8 mouse cellular contexts compared by ENCODE assay signal in genomic region chr16:18288166-18288565, GRCm38 (mm10). TPM values are rescaled to one million over a fixed set of nuclear protein-coding genes. Genes with fewer than 3 reads are reported as not detected.
DNase-seq lines count a peak whose midpoint lies in the region; ATAC-seq lines count a peak whose summit lies in the region.

No protein-coding gene starts in this region.

- 0% methylated on average over 4 of the region's 4 CpGs for WGBS in intestine, embryonic 16.5 days

- no peaks in the 10 kb centered on the region for H3K27me3 ChIP-seq in intestine, embryonic 16.5 days (replicated peaks; ENCODE audit: control insufficient read depth, insufficient read depth, low read length)

- peak overlapping the region; percentile 97 for H3K4me3 ChIP-seq in intestine, embryonic 16.5 days (ENCODE audit: low read length)

- DNase-seq in kidney, postnatal 10 days: peak; percentile 11
- DNase-seq in kidney, adult 8-10 months: no peak
- DNase-seq in R1 (ENCODE audit: low read depth, low spot score): peak; percentile 28
- peak; percentile 28 for DNase-seq in naive thymus-derived CD4-positive, alpha-beta T cell, adult 2 months (ENCODE audit: low read depth)
- no peak for DNase-seq in gastrocnemius, adult 18-20 months (ENCODE audit: low spot score)

- no peak overlapping the region for H3K27ac ChIP-seq in intestine, embryonic 16.5 days (ENCODE audit: low read length)

- no peaks in the 10 kb centered on the region for H3K9me3 ChIP-seq in intestine, embryonic 16.5 days (ENCODE audit: control insufficient read depth, low read length)

- peaks cover 22% of the 10 kb centered on the region for H3K4me1 ChIP-seq in intestine, embryonic 16.5 days (ENCODE audit: control insufficient read depth, insufficient read depth, low read length)

- H3K4me2 ChIP-seq in intestine, embryonic 16.5 days (ENCODE audit: low read depth, low read length): peak overlapping the region; percentile 85

- H3K36me3 ChIP-seq in intestine, embryonic 16.5 days (ENCODE audit: control insufficient read depth, insufficient read depth, low read length): peaks cover 12% of the 10 kb centered on the region

- 0 out of 2 replicates have a peak, but pooled peaks have one; percentile 6 for ATAC-seq in erythroblast, adult 5-6 weeks (replicated peaks; ENCODE audit: low FRiP score, poor library complexity, severe bottlenecking)
- ATAC-seq in intestine, embryonic 16.5 days: no peak
- ATAC-seq in monocyte, adult 5-6 weeks (replicated peaks; ENCODE audit: insufficient number of reproducible peaks, low FRiP score, low TSS enrichment, poor library complexity, severe bottlenecking): no peak

- peak overlapping the region; percentile 96 for H3K9ac ChIP-seq in intestine, embryonic 16.5 days (ENCODE audit: low read depth, low read length)

RNA-seq across cellular contexts. Expression of gene Dgcr8, which starts 0.9 kb away (rescaled TPM):
- total RNA-seq in erythroblast, adult 5-6 weeks (2015; ENCODE audit: low replicate concordance): 16.3 and 30.2 TPM in 2 replicates
- total RNA-seq in erythroblast, adult 5-6 weeks (2017; ENCODE audit: low replicate concordance): 38.3 and 46.7 TPM in 2 replicates
- 17.0 and 18.9 TPM in 2 replicates for polyA plus RNA-seq in intestine, embryonic 16.5 days (2015; fragmentation: Nextera tagmentation; extraction: Ambion mirVana)
- 33.6 to 45.3 TPM (median 37.4 TPM) in 3 replicates for total RNA-seq in monocyte, adult 5-6 weeks (2017)
- 10 to 100 TPM; 11.2 to 11.8 TPM for total RNA-seq in gastrocnemius, adult 18-20 months (2021)

RNA-seq across cellular contexts. Expression of gene Gm49776, which starts 30.0 kb away (rescaled TPM):
- not detected in 2 replicates for total RNA-seq in erythroblast, adult 5-6 weeks (2015; ENCODE audit: low replicate concordance)
- not detected in 2 replicates for total RNA-seq in erythroblast, adult 5-6 weeks (2017; ENCODE audit: low replicate concordance)
- 1.7 TPM in 1 of 2 replicates, not detected in the other for polyA plus RNA-seq in intestine, embryonic 16.5 days (2015; fragmentation: Nextera tagmentation; extraction: Ambion mirVana)
- total RNA-seq in monocyte, adult 5-6 weeks (2017): 4.2 TPM in 1 of 3 replicates, not detected in the others
- not detected for total RNA-seq in gastrocnemius, adult 18-20 months (2021)

RNA-seq across cellular contexts. Expression of gene Ranbp1, which starts 39.6 kb away (rescaled TPM):
- 74.6 and 96.3 TPM in 2 replicates for total RNA-seq in erythroblast, adult 5-6 weeks (2015; ENCODE audit: low replicate concordance)
- 83.7 and 90.7 TPM in 2 replicates for total RNA-seq in erythroblast, adult 5-6 weeks (2017; ENCODE audit: low replicate concordance)
- polyA plus RNA-seq in intestine, embryonic 16.5 days (2015; fragmentation: Nextera tagmentation; extraction: Ambion mirVana): 419 and 484 TPM in 2 replicates
- 90.8 to 134 TPM (median 92.1 TPM) in 3 replicates for total RNA-seq in monocyte, adult 5-6 weeks (2017)
- 10 to 100 TPM; 20.0 to 26.0 TPM for total RNA-seq in gastrocnemius, adult 18-20 months (2021)

RNA-seq across cellular contexts. Expression of gene Trmt2a, which starts 39.7 kb away (rescaled TPM):
- total RNA-seq in erythroblast, adult 5-6 weeks (2015; ENCODE audit: low replicate concordance): 20.9 and 48.0 TPM in 2 replicates
- total RNA-seq in erythroblast, adult 5-6 weeks (2017; ENCODE audit: low replicate concordance): 16.4 and 19.1 TPM in 2 replicates
- 90.8 and 107 TPM in 2 replicates for polyA plus RNA-seq in intestine, embryonic 16.5 days (2015; fragmentation: Nextera tagmentation; extraction: Ambion mirVana)
- 78.5 to 79.6 TPM (median 79.2 TPM) in 3 replicates for total RNA-seq in monocyte, adult 5-6 weeks (2017)
- 10 to 100 TPM in 1 of 2 experiments, 1 to 10 TPM in 1; 9.2 to 11.2 TPM for total RNA-seq in gastrocnemius, adult 18-20 months (2021)

RNA-seq across cellular contexts. Expression of gene Zdhhc8, which starts 53.2 kb away (rescaled TPM):
- total RNA-seq in erythroblast, adult 5-6 weeks (2015; ENCODE audit: low replicate concordance): 1.5 and 3.1 TPM in 2 replicates
- 0.26 and 0.56 TPM in 2 replicates for total RNA-seq in erythroblast, adult 5-6 weeks (2017; ENCODE audit: low replicate concordance)
- polyA plus RNA-seq in intestine, embryonic 16.5 days (2015; fragmentation: Nextera tagmentation; extraction: Ambion mirVana): 4.1 TPM in 2 replicates
- 0.76 to 6.5 TPM (median 1.2 TPM) in 3 replicates for total RNA-seq in monocyte, adult 5-6 weeks (2017)
- 10 to 100 TPM; 23.7 to 27.3 TPM for total RNA-seq in gastrocnemius, adult 18-20 months (2021)

Comparison
In these comparisons a context has a peak if more than half of its experiments do, and no peak if none do; other contexts are left out.
1. DNase-seq: peak in kidney, postnatal 10 days (single experiment), R1 (single experiment) and naive thymus-derived CD4-positive, alpha-beta T cell, adult 2 months (single experiment); none in kidney, adult 8-10 months (0 of 2) and gastrocnemius, adult 18-20 months (single experiment).